8 mouse cellular contexts compared by ENCODE assay signal in genomic region chr10:79613578-79614304, GRCm38 (mm10). TPM values are rescaled to one million over a fixed set of nuclear protein-coding genes. Genes with fewer than 3 reads are reported as not detected.
DNase-seq lines count a peak whose midpoint lies in the region; ATAC-seq lines count a peak whose summit lies in the region.

TSS of gene C2cd4c (minus strand) at chr10:79614025.

- peaks cover 20% of the 10 kb centered on the region for H3K4me1 ChIP-seq in forebrain, embryonic 14.5 days (ENCODE audit: control insufficient read depth, insufficient read depth, low read length)
- H3K4me1 ChIP-seq in hindbrain, embryonic 12.5 days, result peaks cover 28% of the 10 kb centered on the region
- H3K4me1 ChIP-seq in lung, embryonic 16.5 days (replicated peaks; ENCODE audit: control insufficient read depth, insufficient read depth, low read length), result peaks cover 14% of the 10 kb centered on the region

- peak within 1 kb of the TSS; percentile 51 for H3K4me3 ChIP-seq in forebrain, embryonic 14.5 days (ENCODE audit: low read depth, low read length)
- peak within 1 kb of the TSS; percentile 59 for H3K4me3 ChIP-seq in hindbrain, embryonic 12.5 days
- H3K4me3 ChIP-seq in lung, embryonic 16.5 days (ENCODE audit: low read length), result peak within 1 kb of the TSS; percentile 59

- H3K36me3 ChIP-seq in forebrain, embryonic 14.5 days (ENCODE audit: control insufficient read depth, insufficient read depth, low read length), result no peaks in the 10 kb centered on the region
- H3K36me3 ChIP-seq in hindbrain, embryonic 12.5 days, result peaks cover 3% of the 10 kb centered on the region; the same call in 1 of the 2 replicates
- no peaks in the 10 kb centered on the region for H3K36me3 ChIP-seq in lung, embryonic 16.5 days (ENCODE audit: control insufficient read depth, insufficient read depth, low read length)

- H3K4me2 ChIP-seq in forebrain, embryonic 14.5 days (ENCODE audit: low read length), result peak within 1 kb of the TSS; percentile 93
- peak within 1 kb of the TSS; percentile 99 for H3K4me2 ChIP-seq in hindbrain, embryonic 12.5 days (replicated peaks)
- peak within 1 kb of the TSS; percentile 99 for H3K4me2 ChIP-seq in lung, embryonic 16.5 days (ENCODE audit: low read depth, low read length)

- DNase-seq in T-cell, adult 2 months (ENCODE audit: low spot score), result peak; percentile 3
- DNase-seq in forebrain, embryonic 14.5 days (ENCODE audit: low spot score), result peak; percentile 81
- DNase-seq in layer of hippocampus, postnatal 14 days (ENCODE audit: low spot score in 2 of 2), result peak; percentile 65 to 68
- DNase-seq in ovary, postnatal 36 days (ENCODE audit: low spot score), result peak; percentile 58

- H3K9ac ChIP-seq in forebrain, embryonic 14.5 days (ENCODE audit: low read length), result peak within 1 kb of the TSS; percentile 61
- peak within 1 kb of the TSS; percentile 61 for H3K9ac ChIP-seq in hindbrain, embryonic 12.5 days
- H3K9ac ChIP-seq in lung, embryonic 16.5 days (ENCODE audit: low read length), result peak within 1 kb of the TSS; percentile 62

- peaks cover 27% of the 10 kb centered on the region for H3K27me3 ChIP-seq in forebrain, embryonic 14.5 days (replicated peaks; ENCODE audit: control insufficient read depth, insufficient read depth, low read length)
- peaks cover 47% of the 10 kb centered on the region for H3K27me3 ChIP-seq in hindbrain, embryonic 12.5 days
- H3K27me3 ChIP-seq in lung, embryonic 16.5 days (ENCODE audit: control insufficient read depth, insufficient read depth, low read depth, low read length), result peaks cover 33% of the 10 kb centered on the region

- no peak within 1 kb of the TSS for H3K27ac ChIP-seq in forebrain, embryonic 14.5 days (ENCODE audit: low read depth, low read length)
- no peak within 1 kb of the TSS for H3K27ac ChIP-seq in hindbrain, embryonic 12.5 days
- H3K27ac ChIP-seq in lung, embryonic 16.5 days (ENCODE audit: low read length), result no peak within 1 kb of the TSS

- WGBS in forebrain, embryonic 14.5 days, result 1% methylated on average over 60 of the region's 60 CpGs
- WGBS in hindbrain, embryonic 12.5 days, result 1% methylated on average over 58 of the region's 60 CpGs
- under 1% methylated on average over 59 of the region's 60 CpGs for WGBS in lung, embryonic 16.5 days

- ATAC-seq in cerebellum, adult (ENCODE audit: insufficient number of reproducible peaks, low FRiP score, low TSS enrichment), result peak; percentile 69
- ATAC-seq in forebrain, embryonic 14.5 days, result peak; percentile 81
- peak; percentile 80 for ATAC-seq in hindbrain, embryonic 12.5 days (ENCODE audit: low FRiP score)
- peak; percentile 88 for ATAC-seq in lung, embryonic 16.5 days (ENCODE audit: low read depth)
- ATAC-seq in activated CD4-positive, CD25-positive, alpha-beta regulatory T cell, adult 4 months, result no peak

- H3K9me3 ChIP-seq in forebrain, embryonic 14.5 days (replicated peaks; ENCODE audit: control insufficient read depth, low read length), result no peaks in the 10 kb centered on the region
- H3K9me3 ChIP-seq in hindbrain, embryonic 12.5 days (replicated peaks), result no peaks in the 10 kb centered on the region
- H3K9me3 ChIP-seq in lung, embryonic 16.5 days (ENCODE audit: control insufficient read depth, low read length), result no peaks in the 10 kb centered on the region

RNA-seq across cellular contexts. Expression of gene C2cd4c, which starts in this region (rescaled TPM):
- 0.46 and 0.52 TPM in 2 replicates for polyA plus RNA-seq in forebrain, embryonic 14.5 days (2014; fragmentation: Nextera tagmentation; extraction: Ambion mirVana)
- polyA plus RNA-seq in hindbrain, embryonic 12.5 days (2016; fragmentation: Nextera tagmentation; extraction: Ambion mirVana), result 0.08 TPM in 1 of 2 replicates, not detected in the other
- total RNA-seq in layer of hippocampus, postnatal 14 days (2021), result 1 to 10 TPM; 6.5 to 8.3 TPM
- polyA plus RNA-seq in lung, embryonic 16.5 days (2015; fragmentation: Nextera tagmentation; extraction: Ambion mirVana), result not detected in 2 replicates
- not detected for polyA plus RNA-seq in activated CD4-positive, CD25-positive, alpha-beta regulatory T cell, adult 4 months (2017; shearing (Covaris generic))

Comparison
In these comparisons a context has a peak if more than half of its experiments do, and no peak if none do; other contexts are left out.
1. Peak in DNase-seq, ATAC-seq, H3K4me3 ChIP-seq, H3K9ac ChIP-seq and H3K4me2 ChIP-seq in forebrain, embryonic 14.5 days; RNA of the gene not detected or under 1 TPM.
2. Peak in ATAC-seq, H3K4me3 ChIP-seq, H3K9ac ChIP-seq and H3K4me2 ChIP-seq in hindbrain, embryonic 12.5 days; RNA of the gene not detected or under 1 TPM.
3. Peak in ATAC-seq, H3K4me3 ChIP-seq, H3K9ac ChIP-seq and H3K4me2 ChIP-seq in lung, embryonic 16.5 days; RNA of the gene not detected or under 1 TPM.
4. DNase-seq: peak in every context shown above with its lines; median percentile 81 in forebrain, embryonic 14.5 days; 66 in layer of hippocampus, postnatal 14 days; 58 in ovary, postnatal 36 days; 3 in T-cell, adult 2 months.